Mouse (Mus musculus) small intestine, adult 2 months (tissue): Measurements from ENCODE around the gene Olfr726. TPM values are rescaled to one million over a fixed set of nuclear protein-coding genes. Genes with fewer than 3 reads are reported as not detected.

Source experiments
- H3K27ac ChIP-seq: fragments of 200-500 bp; 2 replicates; pipeline ENCODE4 v1.5.1; 2012; ENCODE audit warnings: low read depth, low read length, control low read depth, inconsistent platforms; ENCODE audit not compliant: insufficient read depth
- H3K27me3 ChIP-seq: fragments of 200-500 bp; 2 replicates; pipeline ENCODE4 v1.6.1; 2012; ENCODE audit warnings: mild to moderate bottlenecking, moderate library complexity, low read length, inconsistent platforms; ENCODE audit not compliant: control insufficient read depth, insufficient read depth
- H3K36me3 ChIP-seq: fragments of 200-500 bp; 2 replicates; pipeline ENCODE4 v1.6.1; 2012; ENCODE audit warnings: mild to moderate bottlenecking, low read length, control low read depth, inconsistent platforms; ENCODE audit not compliant: control insufficient read depth, insufficient read depth
- H3K4me1 ChIP-seq: fragments of 200-500 bp; 2 replicates; pipeline ENCODE4 v1.6.1; 2012; ENCODE audit warnings: low read length, inconsistent platforms, mixed read lengths; ENCODE audit not compliant: control insufficient read depth, insufficient read depth, insufficient read length
- H3K4me3 ChIP-seq: fragments of 200-500 bp; 2 replicates; pipeline ENCODE4 v1.5.1; 2012; ENCODE audit warnings: low read depth, mild to moderate bottlenecking, control low read depth, inconsistent platforms, low read length, moderate library complexity
- CTCF ChIP-seq: fragments of 200-500 bp; IDR thresholded peaks from 2 replicates; pipeline ENCODE4 v1.5.1; 2012; ENCODE audit warnings: low read depth, mild to moderate bottlenecking, control low read depth, inconsistent platforms, low read length, moderate library complexity, mixed read lengths; ENCODE audit not compliant: insufficient replicate concordance, insufficient read length; ENCODE audit errors: extremely low read depth
- POLR2A ChIP-seq: fragments of 200-500 bp; IDR thresholded peaks from 2 replicates; pipeline ENCODE4 v1.6.1; 2012; ENCODE audit warnings: low read depth, mild to moderate bottlenecking, control low read depth, inconsistent platforms, low read length, moderate library complexity
- WGBS: fragments of 180-500 bp; shearing (Covaris S2); methylation state at CpG from one replicate; pipeline ENCODE4 v1.1.7; 2018; 5-methylcytosine and 5-hydroxymethylcytosine counted together
- polyA plus RNA-seq: library from polyadenylated mRNA; depleted of rRNA; stranded (reverse); fragments of >200 nt; gene quantifications from 2 replicates; pipeline ENCODE4 v1.2.3, GENCODE M21; 2012; rRNA removed

Gene Olfr726
- not detected in 2 replicates for polyA plus RNA-seq

DNA sequence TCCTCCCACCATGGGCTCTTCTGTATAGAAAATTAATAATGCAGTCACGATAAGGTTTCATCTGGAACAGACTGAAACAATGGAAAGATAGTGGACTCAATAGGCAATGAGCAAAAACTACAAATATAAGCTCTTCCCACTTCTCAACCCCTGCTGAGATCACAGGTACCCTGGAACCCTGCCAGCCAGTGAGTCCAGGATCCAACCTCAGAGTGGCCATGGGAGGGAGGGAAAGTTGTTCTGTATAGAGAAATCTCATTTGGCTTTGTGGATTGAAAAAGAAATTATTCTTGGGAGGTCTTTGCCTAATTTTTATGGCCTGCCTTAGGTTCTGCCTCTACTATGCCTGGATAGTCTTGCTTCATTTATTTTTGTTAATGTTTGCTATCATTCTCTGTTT, at the start of gene Olfr726:
Gene Olfr726 (minus strand): TSS at position 101 of the 400 bp plus-strand sequence.
- no peaks in the 10 kb centered on the region for H3K4me1 ChIP-seq
- no peak within 1 kb of the TSS for H3K27ac ChIP-seq
- no peaks in the 10 kb centered on the region for H3K36me3 ChIP-seq
- TF ChIP-seq CTCF (no peak), POLR2A (no peak)
- no peak within 1 kb of the TSS for H3K4me3 ChIP-seq
- WGBS = 64% methylated on average over 1 of the region's 1 CpGs
- no peaks in the 10 kb centered on the region for H3K27me3 ChIP-seq

- no peak within 1 kb of the TSS for H3K27ac ChIP-seq
- no peak within 1 kb of the TSS for H3K4me3 ChIP-seq
- TF ChIP-seq CTCF (no peak), POLR2A (no peak)
- WGBS = 91% methylated on average over 1 of the region's 1 CpGs
- H3K36me3 ChIP-seq = no peaks in the 10 kb centered on the region
- no peaks in the 10 kb centered on the region for H3K4me1 ChIP-seq
- no peaks in the 10 kb centered on the region for H3K27me3 ChIP-seq
These were observed 32.1 kb upstream of the Olfr726 start, which contains the start of gene Olfr727 for GRCm38 (mm10) chr14:50122886-50123285. Gene Olfr727 (plus strand): TSS chr14:50123186.

DNA sequence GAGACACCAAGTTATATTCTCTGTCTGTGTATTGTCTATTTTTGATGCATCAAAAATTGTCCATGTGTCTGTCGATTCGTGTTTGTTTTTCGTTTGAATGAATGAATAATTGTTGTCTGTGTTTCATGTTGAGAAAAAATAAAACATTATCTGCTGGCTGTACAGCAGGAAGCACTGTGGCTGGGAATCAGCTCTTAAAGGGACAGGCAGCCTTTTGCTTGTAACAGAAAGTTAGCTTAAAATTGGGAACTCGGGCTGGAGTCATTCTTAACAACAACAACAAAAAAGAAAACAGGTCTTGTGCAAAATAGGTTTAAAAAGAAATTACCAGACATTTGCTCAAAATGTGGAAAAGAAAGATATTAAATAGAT, 28.0 kb downstream of the Olfr726 start:
- H3K36me3 ChIP-seq = no peaks in the 10 kb centered on the region
- H3K4me3 ChIP-seq = no peak overlapping the region
- WGBS = under 1% methylated on average over 4 of the region's 4 CpGs
- TF ChIP-seq POLR2A (no peak), CTCF (no peak)
- no peaks in the 10 kb centered on the region for H3K27me3 ChIP-seq
- no peak overlapping the region for H3K27ac ChIP-seq
- no peaks in the 10 kb centered on the region for H3K4me1 ChIP-seq

- 2% methylated on average over 52 of the region's 52 CpGs for WGBS
- H3K27ac ChIP-seq = no peak overlapping the region
- H3K4me3 ChIP-seq = peak overlapping the region; percentile 69
- H3K4me1 ChIP-seq = no peaks in the 10 kb centered on the region
- no peaks in the 10 kb centered on the region for H3K27me3 ChIP-seq
- peak; percentile 14; the same call in 1 of the 2 replicates for TF ChIP-seq CTCF
- TF ChIP-seq POLR2A = no peak
- no peaks in the 10 kb centered on the region for H3K36me3 ChIP-seq
These were observed 28.6 kb downstream of the Olfr726 start for GRCm38 (mm10) chr14:50061955-50062732.

DNA sequence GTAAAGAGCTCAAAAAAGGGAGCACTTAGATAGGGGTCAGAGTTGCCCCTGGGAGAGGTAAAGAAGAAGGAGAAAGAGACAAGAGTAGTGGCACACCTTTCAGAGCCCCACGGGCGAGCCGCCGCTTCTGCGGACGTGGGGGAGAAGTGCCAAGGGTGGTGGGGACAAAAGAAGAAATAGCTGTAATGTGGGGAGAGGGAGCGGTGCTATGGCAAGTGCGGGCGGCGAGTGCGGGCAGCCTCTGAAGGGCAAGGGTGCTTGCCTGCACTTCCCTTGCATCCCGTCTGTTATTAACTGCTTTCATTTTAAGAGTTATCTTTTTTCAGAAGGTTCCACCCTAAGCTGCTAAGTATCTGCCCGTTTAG, 29.2 kb downstream of the Olfr726 start:
- no peak overlapping the region for H3K27ac ChIP-seq
- no peaks in the 10 kb centered on the region for H3K4me1 ChIP-seq
- H3K27me3 ChIP-seq = no peaks in the 10 kb centered on the region
- TF ChIP-seq POLR2A (no peak), CTCF (no peak)
- WGBS = 1% methylated on average over 13 of the region's 13 CpGs
- H3K4me3 ChIP-seq = peak overlapping the region; percentile 69
- H3K36me3 ChIP-seq = no peaks in the 10 kb centered on the region

- H3K4me3 ChIP-seq = peak overlapping the region; percentile 69
- H3K27me3 ChIP-seq = no peaks in the 10 kb centered on the region
- no peak overlapping the region for H3K27ac ChIP-seq
- TF ChIP-seq POLR2A (no peak), CTCF (no peak)
- 14% methylated on average over 11 of the region's 11 CpGs for WGBS
- no peaks in the 10 kb centered on the region for H3K4me1 ChIP-seq
- H3K36me3 ChIP-seq = no peaks in the 10 kb centered on the region
These were observed 29.6 kb downstream of the Olfr726 start for GRCm38 (mm10) chr14:50061179-50061578.

DNA sequence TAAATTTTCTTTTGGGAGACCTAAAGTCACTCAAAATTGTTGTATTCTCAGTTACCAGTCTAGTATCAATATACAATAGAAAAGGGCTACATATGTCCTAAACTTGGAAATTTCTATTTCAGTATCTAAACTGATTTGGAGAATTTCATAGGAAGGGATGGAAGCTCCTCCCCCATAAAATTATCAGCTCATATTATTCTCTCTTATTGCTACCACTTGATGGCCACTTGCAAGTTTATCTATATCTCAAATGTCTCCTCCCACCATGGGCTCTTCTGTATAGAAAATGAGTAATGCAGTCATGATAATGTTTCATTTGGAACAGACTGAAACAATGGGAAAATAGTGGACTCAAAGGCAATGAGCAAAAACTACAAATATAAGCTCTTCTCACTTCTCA, 50.5 kb downstream of the Olfr726 start, which contains the start of gene Olfr725:
Gene Olfr725 (minus strand): TSS at position 101 of the 400 bp plus-strand sequence.
- H3K27ac ChIP-seq = no peak within 1 kb of the TSS
- no peaks in the 10 kb centered on the region for H3K4me1 ChIP-seq
- TF ChIP-seq CTCF = no peak
- no peak for TF ChIP-seq POLR2A
- H3K36me3 ChIP-seq = no peaks in the 10 kb centered on the region
- H3K4me3 ChIP-seq = no peak within 1 kb of the TSS
- H3K27me3 ChIP-seq = no peaks in the 10 kb centered on the region

Other genes starting within 250 kb of the Olfr726 start
- gene Olfr722, start 189.0 kb downstream of the Olfr726 start, polyA plus RNA-seq = not detected in 2 replicates
- gene Olfr723, start 159.2 kb downstream of the Olfr726 start, polyA plus RNA-seq = not detected in 2 replicates
- gene Olfr724, start 127.7 kb downstream of the Olfr726 start, polyA plus RNA-seq = not detected in 2 replicates
- not detected in 2 replicates for gene Olfr725, start 50.6 kb downstream of the Olfr726 start, polyA plus RNA-seq
- not detected in 2 replicates for gene Olfr727, start 32.2 kb upstream of the Olfr726 start, polyA plus RNA-seq
- gene Olfr728, start 51.7 kb upstream of the Olfr726 start, polyA plus RNA-seq = not detected in 2 replicates
- not detected in 2 replicates for gene Olfr729, start 62.0 kb upstream of the Olfr726 start, polyA plus RNA-seq
- not detected in 2 replicates for gene Olfr730, start 97.2 kb upstream of the Olfr726 start, polyA plus RNA-seq
- not detected in 2 replicates for gene Olfr731, start 150.9 kb upstream of the Olfr726 start, polyA plus RNA-seq
- gene Olfr732, start 193.3 kb upstream of the Olfr726 start, polyA plus RNA-seq = not detected in 2 replicates
- gene Olfr733, start 210.6 kb upstream of the Olfr726 start, polyA plus RNA-seq = not detected in 2 replicates
- gene Olfr734, start 235.8 kb upstream of the Olfr726 start, polyA plus RNA-seq = not detected in 2 replicates